Mouse (Mus musculus) macrophage (primary cell): ENCODE results near the gene Ubqln1. TPM values are rescaled to one million over a fixed set of nuclear protein-coding genes. Genes with fewer than 3 reads are reported as not detected.

ENCODE experiments used
- H3K27ac ChIP-seq: fragments of 350-480 bp; formaldehyde crosslinking; 2 replicates; pipeline ENCODE4 v1.9.0; 2021
- H3K36me3 ChIP-seq: fragments of 350-480 bp; formaldehyde crosslinking; 2 replicates; pipeline ENCODE4 v1.9.0; 2021; ENCODE audit errors: inconsistent target
- H3K4me3 ChIP-seq: fragments of 350-480 bp; formaldehyde crosslinking; 2 replicates; pipeline ENCODE4 v1.9.0; 2021; ENCODE audit errors: inconsistent target
- H3K79me2 ChIP-seq: fragments of 350-480 bp; formaldehyde crosslinking; 2 replicates; pipeline ENCODE4 v1.9.0; 2021; ENCODE audit errors: inconsistent target
- WGBS: methylation state at CpG from one replicate; pipeline ENCODE4 v1.1.7; 2026; ENCODE audit warnings: inconsistent platforms; ENCODE audit not compliant: missing documents; 5-methylcytosine and 5-hydroxymethylcytosine counted together
- polyA plus RNA-seq: library from polyadenylated mRNA; stranded (reverse); fragments of 250-400 nt; gene quantifications from 3 replicates; pipeline ENCODE4 v1.2.4, GENCODE M21; 2018; ENCODE audit warnings: inconsistent platforms

Gene Ubqln1
- polyA plus RNA-seq, 1 experiment from 2014 or later: 66.0 TPM

DNA sequence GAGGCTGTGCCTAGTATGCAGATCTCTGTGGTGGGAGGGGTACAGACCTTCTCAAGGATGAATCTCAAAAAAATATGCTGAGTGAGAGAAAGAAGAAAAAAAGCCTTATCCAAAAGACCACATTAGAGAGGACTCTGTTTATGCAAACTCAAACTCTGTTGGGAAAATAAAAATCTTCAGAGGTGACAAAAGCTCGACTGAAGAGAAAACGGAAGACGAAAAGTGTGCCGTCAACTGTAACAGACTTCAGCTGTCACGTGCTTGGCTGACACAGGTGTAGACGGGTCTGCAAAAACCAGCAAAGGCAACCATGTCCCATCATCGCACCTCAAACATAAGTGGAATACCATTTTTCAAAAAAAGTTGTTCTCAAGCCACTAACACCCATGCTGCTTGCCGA, 1.7 kb downstream of the Ubqln1 start:
- Histone ChIP-seq H3K79me2 (peaks cover 60% of the 10 kb centered on the region), H3K36me3 (no peaks in the 10 kb centered on the region), H3K27ac (no peak overlapping the region), H3K4me3 (no peak overlapping the region)
- WGBS: 95% methylated on average over 7 of the region's 8 CpGs

DNA sequence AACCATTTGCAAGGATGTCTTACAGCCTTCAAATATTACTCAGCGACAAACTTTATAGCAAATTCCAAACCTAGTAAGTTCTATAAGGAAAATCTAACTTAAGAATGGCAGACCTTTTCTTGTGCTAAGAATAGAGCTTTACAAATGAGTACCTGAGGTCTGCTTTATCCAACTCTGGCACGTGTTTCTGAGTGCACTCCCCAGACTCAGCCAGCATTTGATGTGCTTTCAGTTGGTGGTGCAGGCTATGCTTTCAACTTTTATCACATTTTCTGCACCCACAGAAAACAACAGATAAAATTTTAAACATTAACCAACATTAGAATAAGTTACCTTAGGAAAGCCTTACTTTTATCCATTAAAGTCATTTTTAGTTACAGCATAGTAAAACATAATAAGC, 2.9 kb downstream of the Ubqln1 start:
- WGBS: 100% methylated on average over 2 of the region's 2 CpGs
- Histone ChIP-seq H3K36me3 (no peaks in the 10 kb centered on the region), H3K27ac (no peak overlapping the region), H3K79me2 (peaks cover 73% of the 10 kb centered on the region), H3K4me3 (no peak overlapping the region)

DNA sequence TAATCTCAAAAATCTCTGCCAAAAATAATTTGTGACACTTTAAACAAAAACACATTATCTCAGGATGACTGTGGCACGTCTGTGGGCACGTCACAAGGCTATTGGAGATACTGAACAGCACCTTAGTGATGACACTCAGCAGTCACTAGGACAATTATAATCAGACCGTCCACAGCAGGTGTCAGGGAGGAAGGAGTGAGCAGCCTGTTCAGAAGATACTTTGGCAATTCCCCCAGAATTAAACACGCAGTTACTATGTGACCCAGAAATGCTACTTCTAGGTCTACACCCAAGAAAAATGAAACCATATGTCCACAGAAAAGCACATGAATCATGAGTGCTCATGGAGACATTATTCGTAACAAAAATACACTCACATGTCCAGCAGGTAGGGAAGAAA, 5.0 kb downstream of the Ubqln1 start:
- Histone ChIP-seq H3K4me3 (no peak overlapping the region), H3K27ac (no peak overlapping the region), H3K79me2 (peaks cover 94% of the 10 kb centered on the region), H3K36me3 (no peaks in the 10 kb centered on the region)
- WGBS: 95% methylated on average over 5 of the region's 5 CpGs

DNA sequence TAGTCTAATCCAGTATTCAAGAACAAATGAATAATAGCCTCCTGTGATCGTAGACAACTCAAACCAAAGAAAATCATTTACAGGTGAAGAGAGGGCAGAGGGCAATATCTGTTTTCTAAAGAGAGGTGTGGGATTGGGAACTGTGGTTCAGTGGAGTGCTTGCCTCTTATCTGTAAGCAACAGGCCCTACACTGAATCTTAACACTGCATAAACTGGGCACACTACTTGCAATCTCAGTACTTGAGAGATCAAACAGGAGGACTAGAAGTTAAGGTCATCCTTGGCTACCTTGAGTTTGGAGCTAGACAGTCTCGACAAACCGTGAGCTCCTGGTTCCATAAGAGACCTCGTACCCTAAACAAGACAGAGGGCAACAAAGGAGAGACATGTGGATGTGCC, 9.4 kb downstream of the Ubqln1 start:
- H3K79me2 ChIP-seq: peaks cover 100% of the 10 kb centered on the region
- H3K36me3 ChIP-seq: no peaks in the 10 kb centered on the region
- H3K4me3 ChIP-seq: no peak overlapping the region
- no peak overlapping the region for H3K27ac ChIP-seq
- 99% methylated on average over 4 of the region's 4 CpGs for WGBS

DNA sequence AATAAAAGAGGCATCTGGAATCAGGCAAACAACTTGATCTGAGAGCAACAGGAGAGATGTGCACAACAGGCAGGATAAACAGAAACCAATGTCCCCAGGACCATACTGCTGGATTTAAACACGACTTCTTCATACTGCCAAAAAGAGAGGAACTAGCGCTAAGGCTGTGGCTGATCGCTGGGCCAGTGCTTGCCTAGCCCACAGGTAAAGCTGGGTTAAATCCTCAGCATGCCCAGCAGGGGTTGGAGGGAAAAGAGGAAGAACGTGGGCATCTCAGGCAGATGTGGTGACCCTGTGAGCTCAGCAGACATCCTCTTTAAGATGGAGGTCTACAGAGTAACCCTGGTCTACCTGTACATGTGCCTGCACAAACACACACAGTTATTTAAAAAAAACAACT, 10.5 kb downstream of the Ubqln1 start:
- Histone ChIP-seq H3K27ac (no peak overlapping the region), H3K4me3 (no peak overlapping the region), H3K79me2 (peaks cover 100% of the 10 kb centered on the region), H3K36me3 (no peaks in the 10 kb centered on the region)
- 0% methylated on average over 4 of the region's 4 CpGs for WGBS

DNA sequence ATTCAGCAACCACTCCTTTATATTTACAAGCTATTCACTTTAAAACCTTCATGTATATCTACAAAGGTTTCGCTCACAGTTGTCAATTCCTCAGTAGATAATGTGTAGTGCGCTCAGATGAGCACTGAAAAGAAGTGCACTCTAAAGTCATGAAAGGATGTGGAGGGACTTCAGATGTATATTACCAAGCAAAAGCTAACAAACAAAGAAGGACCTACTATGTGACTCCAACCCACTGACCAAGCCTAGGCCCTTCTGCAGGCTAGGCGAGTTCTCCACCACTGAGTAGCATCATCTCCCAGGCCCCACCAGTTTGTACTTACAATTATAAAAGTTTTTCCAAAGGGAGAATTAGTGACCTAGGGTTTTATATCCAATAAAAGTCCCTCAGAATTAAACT, 11.3 kb downstream of the Ubqln1 start:
- H3K79me2 ChIP-seq: peaks cover 100% of the 10 kb centered on the region
- WGBS: 98% methylated on average over 3 of the region's 3 CpGs
- no peak overlapping the region for H3K4me3 ChIP-seq
- H3K27ac ChIP-seq: no peak overlapping the region
- no peaks in the 10 kb centered on the region for H3K36me3 ChIP-seq

DNA sequence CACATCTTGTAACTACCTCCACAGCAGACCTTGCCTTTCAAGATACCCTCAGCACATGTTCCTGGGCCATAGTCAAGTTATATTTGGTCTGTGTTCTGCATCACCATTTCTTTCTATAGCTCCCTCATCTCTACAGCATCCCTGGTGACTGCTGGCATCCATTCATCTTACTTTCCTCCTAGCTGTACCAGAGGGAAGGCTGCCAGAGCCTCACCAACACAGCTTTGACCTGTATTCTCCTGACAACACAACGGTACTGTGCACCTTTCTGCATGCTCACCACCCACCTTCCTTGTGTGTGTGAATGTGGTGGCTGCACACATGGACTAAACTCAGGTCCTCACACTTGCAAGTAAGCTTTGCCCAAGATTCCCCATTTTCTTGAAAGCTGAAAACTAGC, 12.6 kb downstream of the Ubqln1 start:
- Histone ChIP-seq H3K79me2 (peaks cover 100% of the 10 kb centered on the region), H3K27ac (no peak overlapping the region), H3K4me3 (no peak overlapping the region), H3K36me3 (0 out of 2 replicates have a peak, but pooled peaks cover 2% of the 10 kb centered on the region)
- WGBS: 100% methylated on average over 1 of the region's 1 CpGs

DNA sequence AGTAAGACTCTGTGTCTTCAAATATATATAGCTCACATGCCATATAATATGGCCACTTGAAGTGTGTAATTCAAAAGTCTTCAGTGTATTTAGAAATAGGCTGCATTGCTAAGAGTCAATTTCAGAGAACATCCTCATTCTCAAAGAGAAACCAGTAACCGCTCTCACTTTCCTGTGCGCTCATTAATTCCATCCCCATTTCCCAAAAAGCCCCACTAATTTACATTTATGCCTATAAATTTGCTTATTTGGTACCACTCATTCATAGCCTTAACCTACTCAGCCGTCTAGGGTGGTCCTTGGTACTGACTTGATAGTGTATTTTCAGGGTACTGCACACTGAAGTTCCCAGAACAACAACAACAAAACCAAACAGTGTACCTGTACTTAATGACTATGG, 13.5 kb downstream of the Ubqln1 start:
- Histone ChIP-seq H3K4me3 (no peak overlapping the region), H3K79me2 (peaks cover 100% of the 10 kb centered on the region), H3K36me3 (0 out of 2 replicates have a peak, but pooled peaks cover 9% of the 10 kb centered on the region), H3K27ac (no peak overlapping the region)
- 94% methylated on average over 3 of the region's 3 CpGs for WGBS

DNA sequence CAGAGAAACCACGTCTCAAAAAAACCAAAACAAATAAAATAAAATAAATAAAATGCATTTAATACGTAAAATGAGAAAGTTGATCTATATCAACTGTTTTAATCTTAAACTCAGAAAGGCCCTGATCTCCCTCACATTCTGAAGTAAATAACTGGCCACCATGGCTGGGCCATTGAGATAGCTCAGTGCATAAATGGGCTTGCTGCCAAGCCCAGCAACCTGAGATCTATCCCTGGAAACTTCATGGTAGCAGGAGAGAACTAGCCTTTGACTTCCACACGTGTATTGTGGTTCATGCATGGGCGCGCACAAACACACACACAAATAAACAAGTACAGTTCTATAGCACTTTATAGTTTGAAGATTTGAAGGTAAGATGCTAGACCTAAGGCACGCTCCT, 14.1 kb downstream of the Ubqln1 start:
- H3K79me2 ChIP-seq: peaks cover 100% of the 10 kb centered on the region
- no peak overlapping the region for H3K4me3 ChIP-seq
- no peak overlapping the region for H3K27ac ChIP-seq
- WGBS: 96% methylated on average over 6 of the region's 6 CpGs
- H3K36me3 ChIP-seq: 0 out of 2 replicates have a peak, but pooled peaks cover 15% of the 10 kb centered on the region

DNA sequence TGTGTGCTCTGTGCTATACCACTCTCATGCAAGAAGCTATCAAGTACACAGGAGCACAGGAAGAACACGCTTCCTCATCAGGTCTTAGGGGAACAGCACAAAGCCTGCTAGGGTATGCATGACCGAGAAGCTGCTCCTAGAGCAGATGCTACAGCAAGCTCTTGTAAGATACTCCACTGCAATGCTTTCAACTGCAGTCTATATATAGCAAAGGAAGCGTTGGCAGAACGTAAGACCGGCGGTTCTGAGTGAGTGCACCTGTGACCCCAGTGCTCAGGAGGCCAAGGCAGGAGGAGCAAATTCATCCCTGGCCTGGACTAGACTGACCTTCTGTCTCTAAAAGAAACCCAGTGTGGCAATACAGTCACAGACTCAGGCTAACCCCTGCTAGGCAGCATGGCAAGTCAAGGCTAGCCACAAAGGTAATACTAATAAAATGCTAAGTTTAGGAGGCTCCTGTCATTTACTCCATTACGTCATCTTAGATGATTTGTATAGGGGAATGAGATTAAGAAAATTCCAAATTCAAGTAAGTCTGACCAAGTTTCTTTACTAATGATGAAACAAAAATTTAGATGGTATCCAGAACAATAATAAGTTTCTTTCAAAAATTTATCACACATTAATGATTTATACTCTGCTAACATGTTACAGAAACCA, 17.3 kb downstream of the Ubqln1 start:
- WGBS: 97% methylated on average over 7 of the region's 7 CpGs
- H3K36me3 ChIP-seq: peaks cover 24% of the 10 kb centered on the region; the same call in 1 of the 2 replicates
- peaks cover 74% of the 10 kb centered on the region for H3K79me2 ChIP-seq
- no peak overlapping the region for H3K27ac ChIP-seq
- H3K4me3 ChIP-seq: no peak overlapping the region

DNA sequence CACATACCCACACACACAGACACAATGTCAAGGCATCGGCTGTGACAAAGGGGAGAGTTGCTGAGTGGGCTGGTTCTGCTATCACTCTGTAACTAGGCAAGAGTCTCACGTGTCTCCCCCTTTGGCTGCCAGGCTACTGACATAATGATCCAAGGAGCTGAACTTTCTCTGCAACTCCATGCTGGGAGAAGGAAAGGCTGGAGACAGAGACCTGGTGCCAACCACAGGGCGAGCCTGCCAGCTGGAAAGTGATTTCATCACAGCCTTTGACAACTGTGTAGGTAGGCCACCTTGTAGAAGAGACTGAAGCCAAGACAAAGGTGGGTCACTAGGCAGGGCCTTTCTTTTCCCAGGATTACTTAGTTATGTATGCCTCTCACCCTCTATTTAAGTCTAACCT, 18.2 kb downstream of the Ubqln1 start:
- Histone ChIP-seq H3K36me3 (peaks cover 33% of the 10 kb centered on the region), H3K79me2 (peaks cover 65% of the 10 kb centered on the region), H3K27ac (no peak overlapping the region), H3K4me3 (no peak overlapping the region)
- WGBS: 91% methylated on average over 3 of the region's 3 CpGs

DNA sequence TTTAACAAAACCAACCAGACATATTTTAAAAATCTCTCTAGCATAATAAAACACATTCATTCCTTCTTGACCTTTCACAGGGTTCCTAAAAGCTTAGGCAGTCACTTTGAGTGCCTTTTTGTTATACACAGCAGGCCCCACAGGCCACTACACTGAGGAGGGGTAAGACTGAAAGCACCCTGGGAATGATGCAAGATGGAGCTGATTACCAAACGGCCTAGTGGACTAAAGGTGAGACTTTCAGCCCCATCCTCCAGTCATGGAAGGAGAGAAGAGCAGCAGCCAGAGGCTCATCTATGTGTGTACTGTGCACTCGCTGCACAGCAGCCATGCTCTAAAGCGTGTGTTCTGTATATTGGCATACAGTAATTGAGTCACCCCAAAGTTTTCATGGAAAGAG, 20.5 kb downstream of the Ubqln1 start:
- Histone ChIP-seq H3K27ac (no peak overlapping the region), H3K79me2 (peaks cover 42% of the 10 kb centered on the region), H3K36me3 (peaks cover 53% of the 10 kb centered on the region), H3K4me3 (no peak overlapping the region)
- WGBS: 100% methylated on average over 3 of the region's 3 CpGs

DNA sequence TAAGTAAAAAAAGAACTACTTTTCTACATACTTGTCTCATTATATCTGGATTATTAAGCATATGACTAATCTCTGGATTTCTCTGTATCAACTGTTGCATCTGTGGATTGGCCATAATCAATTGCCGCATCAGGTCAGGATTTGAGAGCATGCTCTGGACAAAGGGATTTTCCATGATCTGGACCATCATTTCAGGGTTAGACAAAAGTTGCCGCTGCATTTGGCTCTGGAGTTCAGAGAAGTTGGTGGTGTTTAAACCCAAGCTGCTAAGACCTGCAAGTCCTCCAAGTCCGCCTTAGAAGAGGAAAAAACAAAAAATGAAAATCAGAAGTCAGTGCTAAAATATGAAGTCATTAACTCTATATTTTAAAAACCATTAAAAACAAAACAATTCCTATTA, 22.2 kb downstream of the Ubqln1 start:
- Histone ChIP-seq H3K27ac (no peak overlapping the region), H3K4me3 (no peak overlapping the region), H3K79me2 (peaks cover 26% of the 10 kb centered on the region), H3K36me3 (peaks cover 59% of the 10 kb centered on the region)
- 94% methylated on average over 3 of the region's 3 CpGs for WGBS

DNA sequence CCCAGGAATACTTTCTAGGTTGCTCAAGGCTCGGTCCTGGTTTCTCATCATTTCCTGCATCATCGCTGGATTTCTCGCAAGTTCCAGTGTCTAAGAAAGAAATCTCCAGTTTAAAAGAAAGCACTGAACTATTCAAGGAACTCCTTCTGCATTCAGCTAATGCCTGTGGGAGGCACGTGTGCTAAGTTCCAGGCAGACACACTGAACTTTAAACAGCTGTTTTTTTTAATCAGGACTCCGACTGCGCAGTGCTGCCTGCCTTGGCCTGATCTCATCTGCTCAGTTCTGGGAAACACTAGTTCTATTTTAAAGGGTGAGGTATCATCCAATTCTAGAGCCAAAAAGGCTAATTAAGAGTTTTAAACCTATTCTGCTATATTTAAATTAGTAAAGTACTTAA, 23.3 kb downstream of the Ubqln1 start:
- peaks cover 26% of the 10 kb centered on the region; the same call in 1 of the 2 replicates for H3K79me2 ChIP-seq
- H3K36me3 ChIP-seq: peaks cover 56% of the 10 kb centered on the region
- no peak overlapping the region for H3K4me3 ChIP-seq
- WGBS: 94% methylated on average over 6 of the region's 6 CpGs
- no peak overlapping the region for H3K27ac ChIP-seq

DNA sequence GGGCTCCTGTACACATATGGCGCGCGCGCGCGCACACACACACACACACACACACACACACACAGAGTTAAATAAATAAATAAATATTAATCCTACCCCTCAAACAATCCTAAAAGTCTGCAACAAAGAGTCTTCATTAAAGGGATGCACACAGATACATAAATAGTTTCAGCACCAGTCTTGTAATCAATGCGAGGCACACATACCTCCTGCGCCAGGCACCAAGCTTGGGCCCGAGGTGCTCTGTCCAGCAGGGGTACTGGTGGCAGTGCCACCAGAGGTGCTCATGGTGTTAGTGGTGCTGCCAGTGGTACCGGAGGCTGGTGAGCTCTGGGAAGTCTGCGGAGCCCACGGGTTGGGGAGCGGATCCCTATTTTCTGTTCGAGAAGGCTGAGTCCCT, 23.9 kb downstream of the Ubqln1 start:
- Histone ChIP-seq H3K4me3 (no peak overlapping the region), H3K79me2 (peaks cover 22% of the 10 kb centered on the region; the same call in 1 of the 2 replicates), H3K27ac (no peak overlapping the region), H3K36me3 (peaks cover 52% of the 10 kb centered on the region)
- WGBS: 98% methylated on average over 14 of the region's 14 CpGs

DNA sequence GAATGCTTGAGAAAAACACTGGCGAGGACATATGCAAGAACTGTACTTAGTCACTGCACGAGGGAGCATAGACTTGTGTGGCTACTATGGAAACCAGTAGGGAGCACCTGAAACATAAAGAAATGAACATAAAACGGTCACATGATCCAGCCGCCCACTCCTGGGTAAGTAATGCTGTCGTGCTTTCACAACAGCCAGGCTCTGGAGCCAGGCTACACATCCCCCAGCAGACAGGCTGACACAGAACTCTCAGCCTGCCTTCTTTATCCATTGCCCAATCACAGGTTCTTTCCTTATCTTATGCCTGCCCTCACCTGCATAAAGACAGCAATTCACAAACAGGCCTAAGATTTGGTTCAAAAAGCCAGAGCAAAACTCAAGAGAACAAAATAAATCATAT, 26.0 kb downstream of the Ubqln1 start:
- 90% methylated on average over 5 of the region's 5 CpGs for WGBS
- Histone ChIP-seq H3K36me3 (peaks cover 51% of the 10 kb centered on the region), H3K79me2 (peaks cover 18% of the 10 kb centered on the region; the same call in 1 of the 2 replicates), H3K4me3 (no peak overlapping the region), H3K27ac (no peak overlapping the region)
